Mouse (Mus musculus): ENCODE results near the gene Iqcf3. TPM values are rescaled to one million over a fixed set of nuclear protein-coding genes. Genes with fewer than 3 reads are reported as not detected.

The Iqcf3 gene
- polyA plus RNA-seq, 1 experiment from 2014 or later: not detected

Other genes with a start within 250 kb of the Iqcf3 start
- 28.1 and 28.7 TPM in 2 replicates for gene Dusp7, start 193.0 kb downstream of the Iqcf3 start, polyA plus RNA-seq (2014; fragmentation: Nextera tagmentation; extraction: Ambion mirVana)
- gene Rpl29, start 132.2 kb downstream of the Iqcf3 start, polyA plus RNA-seq (2014; fragmentation: Nextera tagmentation; extraction: Ambion mirVana): 844 and 856 TPM in 2 replicates
- gene Acy1, start 123.3 kb downstream of the Iqcf3 start, polyA plus RNA-seq (2014; fragmentation: Nextera tagmentation; extraction: Ambion mirVana): 32.1 and 33.4 TPM in 2 replicates
- 7.3 and 7.5 TPM in 2 replicates for gene Abhd14b, start 114.2 kb downstream of the Iqcf3 start, polyA plus RNA-seq (2014; fragmentation: Nextera tagmentation; extraction: Ambion mirVana)
- 33.9 and 38.6 TPM in 2 replicates for gene Abhd14a, start 114.0 kb downstream of the Iqcf3 start, polyA plus RNA-seq (2014; fragmentation: Nextera tagmentation; extraction: Ambion mirVana)
- gene Pcbp4, start 108.3 kb downstream of the Iqcf3 start, polyA plus RNA-seq (2014; fragmentation: Nextera tagmentation; extraction: Ambion mirVana): 267 and 278 TPM in 2 replicates
- 0.20 and 0.23 TPM in 2 replicates for gene Gpr62, start 95.7 kb downstream of the Iqcf3 start, polyA plus RNA-seq (2014; fragmentation: Nextera tagmentation; extraction: Ambion mirVana)
- 45.5 and 48.1 TPM in 2 replicates for gene Rrp9, start 85.7 kb downstream of the Iqcf3 start, polyA plus RNA-seq (2014; fragmentation: Nextera tagmentation; extraction: Ambion mirVana)
- 0.98 and 1.6 TPM in 2 replicates for gene Parp3, start 84.7 kb downstream of the Iqcf3 start, polyA plus RNA-seq (2014; fragmentation: Nextera tagmentation; extraction: Ambion mirVana)
- gene Iqcf1, start 61.7 kb downstream of the Iqcf3 start, polyA plus RNA-seq (2014; fragmentation: Nextera tagmentation; extraction: Ambion mirVana): not detected in 2 replicates
- gene Iqcf5, start 47.1 kb downstream of the Iqcf3 start, polyA plus RNA-seq (2014; fragmentation: Nextera tagmentation; extraction: Ambion mirVana): not detected in 2 replicates
- gene Iqcf4, start 9.4 kb upstream of the Iqcf3 start, polyA plus RNA-seq (2014; fragmentation: Nextera tagmentation; extraction: Ambion mirVana): not detected in 2 replicates
- gene Iqcf6, start 65.0 kb upstream of the Iqcf3 start, polyA plus RNA-seq (2014; fragmentation: Nextera tagmentation; extraction: Ambion mirVana): not detected in 2 replicates
- gene Grm2, start 94.5 kb upstream of the Iqcf3 start, polyA plus RNA-seq (2014; fragmentation: Nextera tagmentation; extraction: Ambion mirVana): 20.6 and 26.1 TPM in 2 replicates
- gene Tex264, start 124.3 kb upstream of the Iqcf3 start, polyA plus RNA-seq (2014; fragmentation: Nextera tagmentation; extraction: Ambion mirVana): 31.8 and 38.5 TPM in 2 replicates
- 6.1 and 7.4 TPM in 2 replicates for gene Rad54l2, start 227.6 kb upstream of the Iqcf3 start, polyA plus RNA-seq (2014; fragmentation: Nextera tagmentation; extraction: Ambion mirVana)

Measured in neural tube, embryonic 11.5 days (tissue).